Mouse (Mus musculus) T-helper 1 cell (primary cell): Measurements from ENCODE around the gene Gm1527.
"Not testable (repeated sequence)": the region's sequence is repeated elsewhere in the genome, so short reads cannot be mapped to it uniquely, and the experiment has no call there.

Experiments
- in situ Hi-C: fragments of 300-600 bp; cut with MboI, MseI; formaldehyde crosslinking; loops from one replicate; pipeline ENCODE4 v1.15.1; 2025; ENCODE audit warnings: high pct_unique_total_duplicates

The Gm1527 gene

GRCm38 (mm10) chr3:28892317-28892716 lies at the start of gene Gm1527:
TSS of gene Gm1527 (plus strand) at chr3:28892617.
- in situ Hi-C loops, result no loop called here

- in situ Hi-C loops, result no loop called here
Observed at GRCm38 (mm10) chr3:28843231-28843630, 49.2 kb upstream of the Gm1527 start.

- in situ Hi-C loops, result no loop called here
Observed at GRCm38 (mm10) chr3:28847115-28847514, 45.3 kb upstream of the Gm1527 start.

GRCm38 (mm10) chr3:28852174-28852573 lies 40.2 kb upstream of the Gm1527 start:
- in situ Hi-C loops, result not testable (repeated sequence)

GRCm38 (mm10) chr3:28859630-28860392 lies 32.6 kb upstream of the Gm1527 start:
- in situ Hi-C loops, result not testable (repeated sequence)

- in situ Hi-C loops, result not testable (repeated sequence)
Observed at GRCm38 (mm10) chr3:28896966-28897365, 4.5 kb downstream of the Gm1527 start.

GRCm38 (mm10) chr3:28965931-28966330 lies 73.5 kb downstream of the Gm1527 start:
- in situ Hi-C loops, result loop anchor here (5.0 to 25.0 kb wide), 3 partner anchors 154 to 804 kb away; no protein-coding TSS in a partner anchor

GRCm38 (mm10) chr3:28968851-28969250 lies 76.4 kb downstream of the Gm1527 start:
- in situ Hi-C loops, result loop anchor here (5.0 to 25.0 kb wide), 3 partner anchors 157 to 807 kb away; no protein-coding TSS in a partner anchor
